Mouse (Mus musculus): ENCODE measurements at regions not wholly inside any gene's neighbourhood (a gene's known extent, or its start where the extent isn't known, plus 50 kb on each side); places are given as distances from the start of the nearest gene placed in this dataset.
"Not testable (repeated sequence)": the region's sequence is repeated elsewhere in the genome, so short reads cannot be mapped to it uniquely, and the experiment has no call there.

DNA sequence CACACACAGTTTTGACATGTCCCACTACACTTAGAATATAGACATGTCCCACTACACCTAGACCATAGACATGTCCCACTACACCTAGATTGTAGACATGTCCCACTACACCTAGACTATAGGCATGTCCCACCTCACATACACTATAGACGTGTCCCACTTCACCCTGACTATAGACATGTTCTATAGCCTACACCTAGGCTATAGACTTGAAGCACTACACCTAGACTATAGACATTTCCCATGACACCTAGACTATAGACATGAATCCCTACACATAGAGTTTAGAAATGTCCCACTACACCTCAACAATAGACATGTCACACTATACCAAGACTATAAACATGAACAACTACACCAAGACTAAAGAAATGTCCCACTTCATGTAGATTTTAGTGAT lies 2580.9 kb downstream of the Gm37988 start:
- ATAC-seq, result no peak

DNA sequence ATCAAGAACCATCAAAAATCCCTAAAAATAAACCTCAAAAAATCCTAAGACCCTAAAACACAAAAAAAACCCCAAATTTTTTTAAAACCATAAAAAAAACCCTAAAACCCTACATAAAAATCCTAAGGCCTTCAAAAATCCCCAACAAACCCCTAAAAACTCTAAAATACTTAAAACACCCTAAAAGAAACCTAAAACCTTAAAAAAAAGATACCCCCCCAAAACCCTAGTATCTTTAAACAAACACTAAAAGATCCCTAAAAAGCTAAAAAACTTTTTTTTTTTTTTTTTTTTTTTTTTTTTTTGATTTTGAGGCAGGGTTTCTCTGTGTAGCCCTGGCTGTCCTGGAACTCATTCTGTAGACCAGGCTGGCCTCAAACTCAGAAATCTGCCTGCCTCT lies 2585.8 kb downstream of the Gm37988 start:
- no peak for ATAC-seq

DNA sequence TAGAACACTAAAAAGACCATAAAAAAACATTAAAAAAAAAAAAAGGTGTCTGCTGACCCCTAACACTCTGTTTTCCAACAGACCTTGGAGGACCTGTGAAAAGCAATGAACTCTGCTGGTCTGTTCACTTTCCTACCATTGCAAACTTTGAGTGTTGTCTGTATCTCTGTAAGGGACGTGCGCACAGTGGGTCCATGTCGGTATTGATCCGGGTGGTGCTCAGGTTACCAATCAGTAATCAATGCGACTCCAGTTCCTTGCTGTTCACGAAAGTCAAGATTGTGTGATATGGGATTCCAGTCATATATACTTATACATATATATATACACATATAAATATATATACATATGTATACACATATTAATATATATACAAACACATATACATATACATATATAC lies 2586.5 kb downstream of the Gm37988 start:
- no peak for ATAC-seq

DNA sequence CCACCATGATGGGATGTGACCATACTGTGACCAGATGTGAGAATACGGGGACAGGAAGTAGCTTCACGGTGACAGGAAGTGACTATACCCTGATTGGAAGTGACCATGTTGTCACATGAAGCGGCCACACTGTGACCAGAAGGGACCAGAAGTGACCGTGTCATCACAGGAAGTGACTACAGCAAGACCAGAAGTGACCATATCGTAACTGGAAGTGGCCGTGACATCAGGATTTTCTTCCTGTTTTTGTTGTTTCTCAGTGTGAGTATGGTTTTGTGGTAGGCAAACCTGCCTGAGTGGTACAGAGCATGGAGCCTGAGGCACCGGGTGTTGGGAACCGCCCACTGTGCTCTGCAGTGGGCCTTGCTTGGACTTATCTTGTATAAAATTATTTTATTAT lies 2587.8 kb downstream of the Gm37988 start:
- no peak for ATAC-seq

DNA sequence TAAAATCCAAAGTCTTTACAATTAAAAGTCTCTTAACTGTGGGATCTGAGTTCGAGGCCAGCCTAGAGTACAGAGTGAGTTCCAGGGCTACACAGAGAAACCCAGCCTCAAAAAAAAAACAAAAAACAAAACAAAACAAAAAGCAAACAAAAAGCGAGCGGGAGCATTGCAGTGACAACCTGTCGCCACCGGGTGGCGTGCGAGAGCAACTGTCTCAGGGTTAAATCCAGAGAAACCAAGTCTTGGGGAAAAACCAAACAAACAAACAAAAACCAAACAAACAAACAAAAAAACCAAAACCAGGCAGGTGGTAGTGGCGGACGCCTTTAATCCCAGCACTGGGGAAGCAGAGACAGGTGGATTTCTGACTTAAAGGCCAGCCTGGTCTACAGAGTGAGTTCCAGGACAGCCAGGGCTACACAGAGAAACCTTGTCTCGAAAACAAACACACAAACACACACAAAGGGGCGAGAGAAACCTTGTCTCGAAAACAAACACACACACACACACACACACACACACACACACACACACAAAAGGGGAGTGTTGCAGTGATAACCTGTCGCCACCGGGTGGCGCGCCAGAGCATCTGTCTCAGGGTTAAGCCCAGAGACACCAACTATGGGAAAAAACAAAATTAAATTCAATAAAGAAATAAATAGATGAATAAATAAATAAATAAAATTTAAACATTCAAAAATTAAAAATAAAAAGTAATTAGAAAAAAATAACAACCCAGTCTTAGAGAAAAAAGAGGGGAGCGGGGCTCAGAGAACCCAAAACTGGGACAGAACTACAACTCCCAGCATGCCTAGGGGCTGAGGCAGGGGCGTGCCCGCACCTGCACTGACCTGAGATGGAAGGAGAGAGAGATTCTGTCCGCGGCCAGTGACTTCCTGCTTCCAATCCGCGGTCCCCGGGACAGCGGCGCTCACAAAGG lies 2589.4 kb downstream of the Gm37988 start:
- ATAC-seq, result peak; percentile 68

DNA sequence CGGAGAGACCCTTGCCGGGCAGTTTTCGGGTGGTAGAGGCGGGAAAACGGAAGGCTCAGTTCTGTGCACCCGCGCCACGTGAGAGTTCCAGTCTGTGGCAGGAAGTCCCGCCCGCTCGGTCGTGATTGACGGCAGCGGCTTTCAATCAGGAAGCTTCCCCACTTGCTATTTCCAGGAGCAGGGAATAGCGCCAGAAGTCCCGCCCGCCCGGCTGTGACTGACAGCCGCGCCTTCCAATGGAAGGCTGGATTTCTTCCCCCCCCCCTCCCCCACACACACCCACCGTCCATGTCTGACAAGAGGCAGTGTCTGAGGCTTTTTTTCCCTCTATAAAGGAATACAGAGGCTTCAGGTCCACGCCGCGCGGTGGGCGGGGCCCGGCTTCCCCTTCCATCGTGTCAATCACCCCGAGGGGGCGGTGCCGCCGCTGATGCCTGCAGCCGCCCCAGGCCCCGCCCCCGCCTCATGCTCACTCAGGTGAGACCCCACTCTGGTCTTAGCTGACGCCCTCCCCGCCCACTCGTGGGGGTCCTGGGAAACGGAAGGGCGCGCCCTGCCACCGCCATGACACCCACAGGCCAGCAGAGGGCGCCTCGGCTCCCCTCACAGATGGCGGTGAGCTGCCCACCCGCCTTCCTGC lies 2590.2 kb downstream of the Gm37988 start:
- ATAC-seq, result peak; percentile 83

DNA sequence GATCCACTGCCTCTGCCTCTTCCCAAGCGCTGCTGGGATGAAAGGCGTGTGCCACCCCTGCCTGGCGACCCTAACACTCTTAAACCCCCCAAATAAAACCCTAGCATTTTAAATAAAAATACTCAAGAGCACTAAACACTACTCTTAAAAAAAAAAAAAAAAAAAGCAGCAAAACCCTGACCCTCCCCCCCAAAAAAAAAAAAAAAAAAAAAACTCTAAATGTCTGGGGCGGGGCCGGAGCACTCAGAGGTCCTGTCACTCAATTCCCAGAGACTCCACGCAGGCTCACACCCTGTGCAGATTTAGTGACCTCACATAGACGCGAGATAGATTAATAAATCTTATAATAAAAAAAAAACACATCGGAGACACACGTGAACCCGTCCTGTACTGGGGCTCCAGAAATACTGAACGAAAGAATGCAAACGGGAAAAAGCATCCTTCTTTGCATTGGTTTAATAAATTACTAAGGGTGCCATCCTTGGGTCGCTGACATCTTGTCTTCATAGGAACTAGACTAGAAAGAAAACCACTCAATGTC lies 2591.1 kb downstream of the Gm37988 start:
- no peak for ATAC-seq

DNA sequence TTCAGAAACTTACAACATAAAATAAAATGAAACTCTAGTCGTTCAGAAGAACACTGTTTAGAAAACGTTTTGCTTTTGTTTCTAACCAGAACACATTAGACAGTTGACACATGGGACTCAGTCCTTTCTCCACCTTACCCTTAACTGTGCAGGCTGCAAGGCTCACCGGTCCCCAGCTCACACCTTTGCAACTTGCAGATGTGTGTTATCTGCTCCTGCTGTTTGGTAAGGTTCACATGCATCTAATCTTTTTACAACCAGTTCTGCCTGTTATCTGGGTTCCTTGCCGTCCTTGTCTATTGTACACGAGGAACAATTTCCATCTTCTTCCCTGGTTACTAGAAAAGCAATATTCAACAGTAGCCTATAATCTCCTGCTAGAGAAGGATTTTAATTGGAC lies 2598.0 kb downstream of the Gm37988 start:
- ATAC-seq, result not testable (repeated sequence)

DNA sequence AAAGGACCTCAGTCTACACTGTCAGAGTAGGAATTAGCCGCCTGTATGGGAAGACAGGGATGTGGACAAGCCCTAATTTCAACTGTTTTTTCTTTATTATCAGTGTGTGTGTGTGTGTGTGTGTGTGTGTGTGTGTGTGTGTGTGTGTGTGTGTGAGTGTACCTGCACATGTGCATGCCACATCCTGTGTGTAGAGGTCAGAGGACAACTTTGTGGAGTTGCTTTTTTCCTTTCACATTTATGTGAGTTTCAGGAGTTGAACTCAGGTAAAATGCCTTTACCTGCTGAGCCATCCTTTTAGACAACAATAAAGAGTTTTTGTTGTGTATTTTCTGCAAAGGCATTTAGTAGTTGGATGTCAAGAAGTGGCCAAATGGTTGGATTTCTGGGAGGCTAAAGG lies 2606.8 kb downstream of the Gm37988 start:
- peak; percentile 76 for ATAC-seq

DNA sequence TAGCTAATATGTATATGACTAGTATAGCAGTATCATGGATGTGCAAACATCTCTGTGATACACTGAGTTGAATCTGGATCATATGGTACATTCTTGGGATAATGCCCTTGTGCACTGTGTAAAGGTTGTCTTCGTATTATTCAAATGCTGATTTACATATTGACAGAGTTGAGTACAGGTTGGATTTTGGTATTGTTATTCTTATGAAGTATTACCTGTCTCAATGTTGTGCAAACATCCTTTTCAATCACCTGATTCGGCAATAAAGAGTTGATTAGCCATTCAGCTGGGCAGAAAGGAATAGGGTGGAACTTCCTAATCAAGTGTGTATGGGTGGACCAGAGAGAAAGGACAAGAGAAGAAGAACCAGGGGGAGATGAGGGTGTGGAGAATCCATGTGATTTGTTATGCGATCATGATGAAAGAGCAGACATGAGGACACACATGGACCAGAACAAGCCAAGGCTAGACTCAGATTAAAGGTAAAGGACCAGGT lies 2644.0 kb downstream of the Gm37988 start:
- no peak for ATAC-seq

DNA sequence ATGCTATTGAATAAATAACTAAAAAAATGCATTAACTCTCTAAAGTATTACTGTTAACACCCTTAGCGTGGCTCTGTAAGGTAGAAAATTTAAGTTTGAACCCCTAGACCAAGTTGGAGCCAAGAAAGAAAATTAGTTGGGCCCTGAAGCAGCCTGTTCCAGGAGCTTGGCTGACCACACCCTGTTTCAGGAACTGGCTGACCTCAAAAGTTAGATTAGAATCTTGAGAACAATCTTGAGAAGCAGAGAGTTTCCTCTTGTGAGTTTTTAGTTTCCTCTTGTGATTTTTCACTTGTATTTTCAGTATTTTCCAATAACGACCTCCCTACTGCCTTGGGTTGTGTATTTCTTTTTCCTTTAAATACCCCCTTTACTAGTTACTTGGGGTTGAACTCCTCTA lies 2647.2 kb downstream of the Gm37988 start:
- peak; percentile 69 for ATAC-seq

DNA sequence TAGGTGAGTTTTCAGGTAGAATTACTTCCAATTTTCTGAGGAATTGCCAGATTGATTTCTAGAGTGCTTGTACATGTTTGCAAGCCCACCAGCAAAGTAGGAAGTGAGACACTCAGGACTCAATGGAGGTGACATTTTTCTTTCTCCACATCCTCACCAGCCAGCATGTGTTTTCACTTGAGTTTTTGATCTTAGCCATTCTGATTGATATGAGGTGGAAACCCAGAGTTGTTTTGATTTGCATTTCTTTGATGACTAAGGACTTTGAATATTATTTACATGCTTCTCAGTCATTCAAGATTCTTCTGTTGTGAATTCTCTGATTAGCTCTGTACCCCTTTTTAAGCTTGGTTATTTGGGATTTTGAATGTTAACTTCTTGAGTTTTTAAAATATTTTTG lies 2650.2 kb downstream of the Gm37988 start:
- ATAC-seq, result peak; percentile 69

DNA sequence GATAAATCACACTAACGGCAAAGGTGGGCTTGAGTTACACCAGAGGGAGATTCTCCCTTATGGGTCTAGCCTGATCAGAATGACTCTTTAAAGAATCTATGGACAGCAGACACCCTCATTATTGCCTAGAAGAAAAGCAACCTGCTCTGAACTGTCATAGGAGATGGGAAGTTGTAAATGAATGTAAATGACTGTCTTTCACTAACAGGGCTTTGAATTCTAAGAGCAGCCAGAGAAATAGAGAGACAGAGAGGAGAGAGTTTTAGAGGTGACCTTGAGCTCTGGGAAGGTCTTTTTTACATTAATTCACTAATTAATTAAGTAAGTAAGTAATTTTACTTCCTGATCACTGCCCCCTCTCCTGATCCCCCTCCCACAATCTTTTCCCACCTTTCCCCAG lies 2686.4 kb downstream of the Gm37988 start:
- ATAC-seq, result no peak

DNA sequence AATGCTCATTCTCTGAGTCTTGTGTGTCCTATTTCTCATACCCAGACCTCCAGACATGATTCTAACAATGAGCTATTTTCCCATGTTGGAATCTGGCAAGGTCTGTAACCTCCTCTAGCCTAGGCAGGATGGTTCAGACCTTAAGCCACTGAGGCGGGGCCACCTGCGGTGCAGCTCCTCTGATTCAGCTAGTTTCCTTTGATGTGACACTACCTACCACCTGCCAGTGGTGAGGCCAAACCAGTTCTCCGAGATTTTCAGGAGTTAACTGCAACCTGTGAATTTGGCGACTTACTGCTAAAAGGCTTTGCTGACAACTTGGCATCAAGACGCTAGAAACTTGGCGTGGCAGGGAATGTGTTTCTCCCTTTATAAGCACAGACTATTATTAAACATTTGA lies 2691.3 kb downstream of the Gm37988 start:
- no peak for ATAC-seq

DNA sequence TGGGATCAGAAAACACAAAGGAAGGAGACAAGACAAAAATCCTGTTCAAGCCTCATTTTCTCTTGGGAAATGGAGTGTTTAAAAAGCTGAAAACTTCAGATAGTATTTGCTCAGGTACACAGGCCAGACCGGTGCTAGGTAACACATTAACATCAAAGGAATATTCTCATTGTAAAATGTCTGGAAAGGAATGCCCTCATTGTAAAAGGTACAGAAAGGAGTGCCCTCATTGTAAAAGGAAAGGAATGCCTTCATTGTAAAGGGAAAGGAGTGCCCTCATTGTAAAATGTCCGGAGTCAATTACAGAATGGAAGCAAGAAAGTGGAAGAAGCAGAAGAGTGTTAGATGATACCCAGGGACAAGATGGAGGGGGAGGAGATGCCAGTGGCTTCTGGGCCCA lies 2694.7 kb downstream of the Gm37988 start:
- no peak for ATAC-seq

DNA sequence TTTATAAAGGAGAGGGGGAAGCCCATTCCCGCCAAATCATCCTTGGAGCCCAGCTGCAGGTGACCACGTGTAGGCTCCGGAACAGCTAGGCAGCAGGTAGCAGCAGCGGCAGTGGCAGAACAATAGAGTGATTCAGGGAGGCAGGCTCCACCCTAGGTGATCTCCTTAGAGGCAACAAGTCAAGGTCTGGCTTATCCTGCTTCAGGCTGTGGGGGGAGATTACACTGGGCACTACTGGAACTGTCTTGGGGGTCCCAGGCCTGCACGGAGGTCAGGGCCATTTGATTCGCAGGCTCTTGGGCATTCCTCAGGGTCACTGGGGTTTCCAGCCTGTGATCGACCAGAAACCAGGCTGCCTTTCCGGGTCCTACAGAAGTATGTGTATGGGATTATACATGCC lies 2711.1 kb downstream of the Gm37988 start:
- no peak for ATAC-seq

DNA sequence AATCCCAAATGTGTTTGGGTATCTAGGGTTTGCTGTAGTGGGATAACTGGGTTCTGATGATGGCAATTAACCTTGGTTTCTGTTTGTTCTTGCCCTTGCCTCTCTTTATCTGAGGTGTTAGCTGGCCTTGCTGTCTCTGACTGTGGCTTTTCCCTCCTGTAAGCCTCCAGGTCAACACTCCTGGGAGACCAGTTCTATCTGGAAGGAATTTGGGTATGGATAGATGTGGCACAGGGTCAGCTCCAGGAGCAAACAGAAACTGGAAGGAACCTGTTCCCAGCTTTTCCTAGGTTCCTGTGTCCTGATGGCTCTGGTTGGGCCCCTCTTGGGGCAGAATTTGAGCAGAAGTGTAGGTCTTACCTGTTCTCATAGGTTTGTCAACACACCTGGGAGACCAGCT lies 2725.8 kb downstream of the Gm37988 start:
- no peak for ATAC-seq

DNA sequence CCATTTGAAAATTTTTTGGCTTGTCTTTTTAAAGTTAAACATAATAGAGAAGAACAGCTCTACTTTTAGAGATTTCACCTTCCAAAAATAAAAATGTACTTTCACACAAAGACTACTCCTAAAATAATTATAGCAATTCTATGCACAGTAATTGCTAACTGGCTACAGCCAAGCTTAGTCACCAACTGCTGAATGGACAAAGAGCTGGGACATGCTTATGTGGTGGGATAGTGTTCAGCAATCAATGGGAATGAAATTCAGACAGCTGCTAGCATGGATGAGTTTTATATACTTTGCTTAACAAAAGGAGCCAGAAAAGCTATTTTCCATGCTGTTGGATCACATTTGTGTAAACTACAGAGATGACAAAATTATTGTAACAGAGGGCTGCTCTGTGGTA lies 2727.5 kb downstream of the Gm37988 start:
- no peak for ATAC-seq

DNA sequence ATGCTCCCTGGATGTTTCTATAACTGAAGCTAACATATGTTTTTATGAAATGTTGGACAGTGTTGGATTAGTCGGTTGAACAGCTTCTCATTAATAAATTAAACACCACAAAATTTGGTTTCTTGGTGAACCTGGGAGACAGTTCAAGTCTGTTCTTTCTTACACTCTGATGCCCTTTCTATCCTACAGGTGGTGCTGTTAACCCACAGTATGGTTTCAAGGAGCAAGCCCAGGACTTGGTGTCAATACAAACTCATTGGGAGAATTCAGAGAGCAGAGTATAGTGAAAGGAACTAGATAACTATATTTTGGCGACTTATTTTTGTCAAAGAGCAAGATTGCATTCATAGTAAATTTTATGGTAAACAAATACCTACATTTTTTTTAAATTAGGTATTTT lies 2735.8 kb downstream of the Gm37988 start:
- peak; percentile 65 for ATAC-seq

DNA sequence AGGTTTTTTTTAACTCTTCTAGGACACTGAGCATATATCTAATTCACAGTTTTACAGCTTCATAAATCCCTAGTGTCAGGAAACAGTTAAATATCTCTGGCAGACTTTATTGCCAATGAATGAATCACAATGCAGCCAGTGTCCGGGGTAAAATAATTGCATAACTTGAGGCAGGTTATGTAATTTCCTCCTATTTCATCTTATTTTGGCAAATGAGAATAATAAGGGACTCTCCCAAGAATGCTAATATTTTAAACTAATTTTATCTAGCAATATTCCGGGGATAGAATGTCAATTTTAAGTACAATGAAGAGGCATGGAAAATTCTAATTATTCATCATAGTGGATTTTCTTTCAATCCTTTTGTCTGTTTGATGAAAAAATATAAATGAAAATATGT lies 2740.6 kb downstream of the Gm37988 start:
- no peak for ATAC-seq

DNA sequence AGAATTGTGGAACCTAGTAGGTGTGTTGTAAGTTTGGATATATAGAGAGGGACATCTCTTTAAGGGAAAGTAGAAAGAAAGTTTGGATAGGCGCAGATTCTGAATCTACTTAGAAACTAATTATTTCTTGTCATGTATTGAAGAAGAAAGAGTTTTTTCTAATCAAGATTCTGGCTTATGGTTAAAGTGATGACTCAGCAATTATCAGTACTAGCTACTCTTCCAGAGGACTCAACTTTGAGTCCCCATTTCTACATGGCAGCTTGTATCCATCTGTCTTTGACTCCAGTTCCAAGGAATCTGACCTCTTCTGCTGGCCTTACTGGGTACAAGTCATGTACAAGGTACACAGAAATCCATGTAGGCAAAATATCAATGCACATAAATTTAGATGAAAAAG lies 2767.1 kb downstream of the Gm37988 start:
- ATAC-seq, result no peak

DNA sequence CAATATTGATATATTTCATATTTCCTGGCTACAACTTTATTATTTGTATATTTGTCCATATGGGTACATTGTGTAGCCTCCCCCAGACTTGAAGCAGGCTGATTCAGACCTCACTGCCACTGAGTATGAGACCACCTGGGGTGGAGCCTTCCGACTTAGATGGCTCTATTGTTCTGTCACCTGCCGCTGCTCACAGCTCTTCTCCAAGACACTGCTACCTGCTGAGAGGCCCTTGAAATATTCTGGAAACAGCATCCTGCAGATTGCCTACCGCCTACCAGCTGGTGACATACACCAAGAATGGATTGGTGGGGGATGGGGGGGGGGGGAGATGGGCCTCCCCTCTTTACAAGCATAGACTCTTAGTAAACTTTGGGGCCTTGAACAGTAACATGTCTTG lies 2778.7 kb downstream of the Gm37988 start:
- no peak for ATAC-seq

DNA sequence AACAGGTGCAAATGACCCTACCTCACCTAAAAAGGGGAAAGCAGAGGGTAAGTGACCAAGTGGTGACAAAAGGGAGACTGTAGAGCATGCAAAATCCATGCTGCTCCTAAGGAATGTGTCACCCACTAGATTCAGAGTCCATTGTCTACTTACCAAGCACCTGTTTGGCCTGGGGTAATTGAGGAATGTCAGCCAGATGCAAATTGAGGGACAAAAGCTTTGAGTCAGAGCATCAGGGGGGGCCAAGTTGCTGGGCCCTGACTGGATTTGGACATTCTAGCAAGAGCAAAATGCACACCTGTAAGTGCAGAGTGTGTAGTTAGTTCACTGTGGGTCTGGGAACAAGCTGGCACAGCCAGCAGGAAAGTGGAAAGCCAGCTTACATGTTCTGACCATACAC lies 2783.6 kb downstream of the Gm37988 start:
- no peak for ATAC-seq
